Mouse (Mus musculus) spleen, embryonic (tissue): Measurements from ENCODE around the gene Hspb1.

ENCODE experiments used
- CTCF ChIA-PET: fragments of 350-600 bp; sonication (Branson Sonifier 250); formaldehyde crosslinking; loops from one replicate; lab custom pipeline; 2022; lab: Charles Lee

The Hspb1 gene

DNA sequence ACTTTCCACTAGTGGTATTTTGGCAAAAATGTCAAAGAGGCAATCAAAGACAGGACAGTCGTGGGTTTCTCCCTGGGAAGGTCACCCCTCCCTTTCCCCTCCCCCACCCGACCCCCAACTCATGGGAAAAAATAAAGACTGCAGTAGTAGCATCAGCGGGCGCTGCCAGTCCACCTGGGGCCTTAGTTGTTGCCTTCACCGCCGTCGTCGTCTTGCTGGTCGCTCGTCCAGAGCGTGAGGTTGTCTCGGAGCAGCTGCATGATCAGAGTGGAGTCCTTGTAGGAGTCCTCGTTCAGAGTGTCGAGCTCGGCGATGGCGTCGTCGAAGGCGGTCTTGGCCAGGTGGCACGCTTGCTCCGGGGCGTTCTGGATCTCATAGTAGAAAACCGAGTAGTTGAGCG, 23.1 kb downstream of the Hspb1 start:
- CTCF ChIA-PET = no interaction called here

DNA sequence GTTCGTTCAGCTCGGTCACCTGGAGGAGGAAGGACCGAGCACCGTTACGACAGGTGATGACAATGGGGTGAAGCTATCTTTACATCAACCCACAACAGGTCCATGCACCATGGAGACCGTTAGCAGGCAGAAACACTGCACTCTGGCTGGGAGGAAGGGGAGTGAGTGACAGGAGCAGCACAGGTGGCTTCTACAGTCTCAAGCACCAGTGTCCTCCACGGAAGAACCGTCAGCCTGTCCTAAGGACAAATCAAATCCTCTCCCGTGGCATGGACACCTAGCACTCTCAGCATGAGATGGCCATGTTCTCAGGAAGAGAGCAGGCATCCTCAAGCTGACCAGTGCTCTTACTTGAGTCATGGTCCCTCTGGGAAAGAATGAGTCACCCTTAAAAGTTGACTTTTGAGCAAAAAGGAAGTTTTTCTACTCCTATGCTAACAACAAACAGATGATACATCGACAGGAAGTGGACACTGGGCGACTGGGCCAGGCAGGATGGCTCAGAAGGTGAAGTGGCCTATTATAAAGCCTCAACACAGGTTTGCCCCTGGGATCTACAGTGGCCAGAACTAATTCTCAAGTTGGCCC, 24.0 kb downstream of the Hspb1 start:
- CTCF ChIA-PET = interaction anchor here (0.6 kb wide), 1 partner anchor 72 kb away, joined by 3 read pairs; no protein-coding TSS in a partner anchor

DNA sequence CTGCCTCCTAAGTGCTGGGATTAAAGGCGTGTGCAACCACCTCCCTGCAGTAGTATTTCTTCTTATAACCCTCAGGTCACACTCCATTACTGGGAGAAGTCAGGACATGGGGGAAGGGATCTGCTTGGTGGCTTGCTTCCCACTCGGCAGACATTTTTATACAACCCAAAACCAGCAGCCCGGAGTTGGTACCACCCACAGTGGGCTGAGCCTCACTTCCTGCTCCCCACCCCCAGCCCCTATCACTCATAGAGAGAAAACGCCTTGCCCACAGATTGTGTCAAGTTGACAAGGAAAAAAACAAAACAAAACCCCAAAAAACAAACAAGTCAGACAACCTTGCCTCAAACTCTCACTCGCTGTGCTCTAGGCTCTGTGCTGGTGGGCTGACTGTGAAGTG, 25.5 kb downstream of the Hspb1 start:
- CTCF ChIA-PET = interaction anchor here (0.5 kb wide), 1 partner anchor 1590 kb away, joined by 9 read pairs; no protein-coding TSS in a partner anchor

DNA sequence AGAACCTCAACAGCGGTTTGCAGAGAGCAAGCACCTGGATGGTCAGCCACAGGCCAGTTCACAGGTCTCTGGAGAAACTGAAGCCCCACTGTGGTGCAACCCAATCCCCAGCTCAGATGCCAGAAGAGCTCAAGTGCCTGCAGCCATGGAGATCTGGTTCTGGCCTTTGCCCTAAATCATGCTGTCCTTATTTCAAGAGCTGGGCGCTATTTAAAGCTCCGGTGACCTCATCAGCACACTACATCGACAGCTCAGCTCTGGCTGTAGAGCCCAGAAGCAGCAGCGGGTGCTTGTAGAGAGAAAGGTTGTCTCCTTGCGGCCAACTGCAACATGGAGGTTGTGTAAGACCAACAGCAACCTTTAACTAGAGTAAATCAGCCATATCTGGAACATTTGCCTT, 26.4 kb downstream of the Hspb1 start:
- CTCF ChIA-PET = no interaction called here

DNA sequence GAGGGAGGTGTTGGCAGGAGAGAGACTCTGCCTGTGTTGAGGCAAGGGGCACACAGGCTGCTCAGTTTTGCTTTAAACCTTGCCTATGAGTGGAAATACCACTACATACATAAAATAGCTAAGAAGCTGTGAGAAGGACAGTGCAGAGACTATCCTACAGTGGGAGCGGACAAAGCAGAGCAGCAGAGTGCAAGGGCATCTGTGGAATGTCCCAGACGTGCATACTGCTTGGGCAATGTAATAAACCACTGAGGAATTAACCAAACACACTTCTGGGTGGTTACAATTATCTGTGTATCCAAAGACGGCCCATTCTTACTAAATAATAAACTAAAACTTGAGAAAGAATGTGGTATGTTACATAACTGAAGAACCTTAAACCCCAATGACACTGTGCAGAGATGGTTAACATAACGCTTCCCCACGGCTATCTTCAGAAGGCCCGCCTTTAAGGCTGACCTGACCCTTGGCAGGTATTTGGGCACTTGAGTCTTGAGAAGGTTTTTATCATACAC, 28.4 kb downstream of the Hspb1 start:
- CTCF ChIA-PET = no interaction called here

DNA sequence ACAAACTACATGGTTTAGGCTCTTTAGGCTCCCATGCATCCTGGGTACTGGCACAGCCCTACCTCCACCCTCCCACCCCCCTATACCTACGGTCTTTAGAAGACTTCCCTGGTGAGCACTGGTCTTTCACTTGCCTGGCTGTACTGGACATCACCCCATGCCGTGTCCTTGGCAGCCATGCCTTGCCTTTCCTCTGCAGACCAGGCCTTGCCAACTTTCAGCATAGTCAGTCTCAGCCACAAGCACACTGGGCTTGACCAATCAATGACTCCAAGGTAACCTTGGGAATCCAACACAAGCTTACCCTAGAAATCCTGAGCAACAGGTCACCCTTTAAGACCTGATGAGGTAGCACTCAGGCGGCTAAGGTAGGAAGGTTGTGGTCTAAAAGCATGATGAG, 28.9 kb downstream of the Hspb1 start:
- CTCF ChIA-PET = interaction anchor here (0.7 kb wide), 1 partner anchor 64 kb away, joined by 3 read pairs; no protein-coding TSS in a partner anchor

DNA sequence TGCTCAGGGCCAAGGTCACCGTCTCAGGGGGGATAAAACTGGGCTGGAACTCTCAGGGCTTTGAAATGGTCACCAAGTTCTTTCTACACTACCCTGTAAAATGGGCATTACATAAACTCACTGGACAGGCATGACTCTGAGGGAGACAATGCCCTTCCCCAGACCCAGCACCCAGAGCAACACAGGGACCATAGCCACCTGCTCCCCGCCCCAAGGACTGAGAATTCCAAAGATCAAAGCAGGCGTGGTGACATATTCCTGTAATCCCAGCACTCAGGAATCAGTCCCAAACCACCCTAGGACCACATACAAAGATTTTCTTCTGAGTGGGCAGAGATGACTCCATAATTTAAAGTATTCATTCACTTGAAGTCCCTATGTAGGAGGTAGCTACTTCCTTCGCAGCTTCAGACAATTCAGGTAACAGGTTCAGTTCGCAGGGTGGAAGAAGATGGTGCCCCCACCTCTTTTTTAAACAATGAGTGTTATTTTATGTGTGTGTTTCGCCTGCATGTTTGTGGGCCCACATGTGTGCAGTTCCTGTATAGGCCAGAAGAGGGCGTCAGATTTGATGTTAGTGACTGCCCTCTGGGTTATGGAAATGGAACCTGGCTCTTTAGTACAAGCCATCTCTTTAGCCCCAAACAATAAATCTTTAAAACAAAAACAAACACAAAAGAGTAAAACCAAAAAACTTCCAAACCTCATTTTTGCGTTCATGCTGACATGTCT, 29.8 kb downstream of the Hspb1 start:
- CTCF ChIA-PET = interaction anchor here (0.7 kb wide), 1 partner anchor 63 kb away, joined by 3 read pairs; no protein-coding TSS in a partner anchor

DNA sequence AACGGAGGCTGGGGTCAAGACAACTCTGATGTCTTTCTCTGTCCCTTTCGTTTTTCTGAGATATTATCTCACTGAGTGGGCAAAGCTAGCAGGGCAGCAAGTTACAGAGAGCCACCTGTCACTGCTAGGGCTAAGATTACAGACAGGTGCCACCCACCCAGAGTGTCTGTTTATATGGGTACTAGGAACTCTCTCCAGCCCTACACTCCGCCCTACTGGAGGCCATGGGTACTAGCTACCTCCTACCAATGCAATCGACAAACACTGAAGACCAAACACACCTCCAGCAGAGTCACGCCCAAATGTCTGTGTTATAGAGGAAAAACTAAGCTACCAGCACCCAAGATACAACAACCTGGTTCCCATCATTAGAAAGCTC, 30.3 kb downstream of the Hspb1 start:
- CTCF ChIA-PET = no interaction called here

DNA sequence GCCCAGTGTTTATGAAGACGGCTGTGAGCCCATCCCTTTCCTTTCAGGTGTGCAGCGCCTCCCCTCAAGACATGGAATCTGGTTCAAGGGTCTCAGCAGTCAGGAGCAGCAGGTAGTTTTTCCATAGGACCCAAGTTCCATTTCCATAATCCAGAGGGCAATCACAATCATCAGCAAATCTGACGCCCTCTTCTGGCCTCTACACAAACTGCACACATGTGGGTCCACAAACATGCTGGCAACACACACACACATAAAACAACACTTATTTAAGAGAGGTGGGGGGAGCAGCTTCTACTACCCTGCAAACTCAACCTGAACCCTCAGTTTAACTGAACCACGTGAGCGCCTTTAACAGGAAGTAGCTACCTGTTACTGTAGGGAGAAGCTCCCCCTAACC, 30.9 kb downstream of the Hspb1 start:
- CTCF ChIA-PET = no interaction called here

DNA sequence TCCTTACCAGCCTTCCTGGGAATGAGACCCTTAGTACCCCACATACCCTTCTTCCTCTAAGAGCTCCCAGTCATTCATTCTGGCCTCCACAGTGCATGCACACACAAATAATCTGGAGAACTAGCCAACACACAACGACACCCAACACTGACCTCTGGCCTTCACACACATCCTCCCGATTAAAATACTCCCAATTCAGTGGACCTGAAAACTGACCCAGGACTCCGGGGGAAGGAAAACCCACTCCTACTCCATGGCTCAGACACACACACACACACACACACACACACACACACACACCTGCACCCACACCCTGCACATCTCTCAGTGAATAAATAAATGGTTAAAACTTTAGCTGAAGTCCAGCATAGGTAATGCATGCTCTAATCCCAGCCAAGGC, 32.2 kb downstream of the Hspb1 start:
- CTCF ChIA-PET = no interaction called here

DNA sequence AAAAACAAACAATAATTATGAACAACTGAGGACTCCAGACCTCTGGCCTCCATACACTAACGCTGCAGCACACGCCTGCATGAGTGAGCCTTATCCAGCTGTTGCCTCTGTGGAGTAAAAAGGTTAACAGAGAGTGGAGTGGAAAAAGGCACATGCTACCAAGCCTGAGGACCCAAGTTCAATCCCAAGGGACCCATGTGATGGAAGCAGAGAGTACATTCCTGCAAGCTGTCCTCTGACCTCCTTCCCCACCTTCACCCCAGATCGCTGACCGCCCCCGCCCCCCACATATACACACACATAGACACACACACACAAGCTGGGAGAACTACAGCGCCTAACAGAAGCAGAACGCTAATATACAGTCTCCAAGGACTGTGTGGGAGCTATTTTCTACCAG, 36.2 kb downstream of the Hspb1 start:
- CTCF ChIA-PET = no interaction called here

DNA sequence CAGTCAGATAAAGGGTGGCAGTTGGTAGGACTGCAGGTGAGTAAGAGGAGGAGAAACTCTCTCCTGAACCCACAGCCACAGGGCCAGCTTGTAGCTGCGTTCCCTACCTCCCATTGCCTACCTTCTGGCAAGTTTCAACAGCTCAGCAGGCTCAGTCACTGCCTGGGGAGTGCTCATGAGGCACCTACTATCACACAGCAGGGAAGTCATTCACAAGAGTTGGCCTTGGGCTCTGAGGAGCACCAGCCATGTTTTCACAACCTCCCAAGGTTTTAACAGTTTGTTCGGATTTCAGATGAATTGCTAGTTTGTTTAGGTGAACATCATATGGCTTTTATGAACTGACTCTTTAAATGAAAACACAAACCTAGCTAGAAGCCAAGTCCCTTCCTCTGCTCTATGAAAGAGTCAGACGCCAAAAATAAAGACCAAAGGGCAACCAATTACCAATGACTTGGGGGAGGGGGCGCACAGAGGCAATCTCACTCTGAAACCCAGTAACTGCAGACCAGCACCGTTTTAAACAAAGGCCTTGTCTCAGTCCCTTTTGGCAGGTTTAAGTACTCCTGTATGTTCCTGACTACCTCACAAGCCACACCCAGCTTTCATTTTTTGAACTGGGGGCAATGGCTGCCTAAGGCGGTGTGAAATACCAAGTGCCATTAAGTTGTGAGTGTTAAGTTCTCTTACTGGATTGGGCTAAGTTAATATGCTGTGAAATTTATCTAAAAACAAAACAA, 42.1 kb downstream of the Hspb1 start:
- CTCF ChIA-PET = interaction anchor here (0.5 kb wide), 1 partner anchor 26 kb away, joined by 3 read pairs; no protein-coding TSS in a partner anchor

DNA sequence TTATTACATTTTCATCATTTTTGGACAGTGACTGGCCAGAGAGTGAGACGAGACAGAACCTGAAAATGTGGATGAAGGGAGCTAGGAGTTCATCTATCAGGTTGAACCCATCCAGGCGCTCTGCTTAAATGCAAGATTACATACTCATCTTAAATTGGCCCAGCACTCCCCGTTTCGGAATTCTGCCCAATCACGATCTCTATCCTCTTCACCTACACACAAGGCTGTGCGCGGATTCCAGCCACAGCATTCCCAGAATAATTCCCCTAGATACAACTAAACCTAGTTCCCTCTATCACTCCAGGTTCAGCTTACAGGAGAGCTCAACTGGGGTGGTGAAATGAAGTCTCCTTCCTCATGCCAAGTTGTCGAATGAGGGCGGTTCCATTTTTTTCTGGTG, 43.8 kb downstream of the Hspb1 start:
- CTCF ChIA-PET = interaction anchor here (0.5 to 1.2 kb wide), 3 partner anchors 25 to 1163 kb away, joined by 3 to 15 read pairs (median 3); no protein-coding TSS in a partner anchor

DNA sequence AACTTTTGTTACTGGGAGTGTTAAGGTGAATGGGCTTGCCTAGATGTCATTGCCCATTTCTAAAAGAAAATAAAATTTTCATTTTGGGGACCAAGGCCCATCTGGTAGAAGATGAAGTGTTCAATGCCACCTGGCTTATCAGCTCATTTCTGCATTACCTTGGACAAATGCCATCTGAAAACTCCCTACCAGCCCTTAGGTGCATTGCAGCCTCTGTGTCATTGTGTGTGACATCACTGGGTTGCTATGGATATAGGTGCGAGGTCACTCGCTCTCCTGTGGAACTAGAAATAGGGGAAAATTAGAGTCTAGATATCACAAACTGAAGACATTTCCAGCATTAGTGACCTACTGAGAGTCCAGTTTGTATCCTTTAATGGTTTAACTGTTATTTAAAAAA, 44.6 kb downstream of the Hspb1 start:
- CTCF ChIA-PET = interaction anchor here (0.6 to 1.2 kb wide), 2 partner anchors 31 to 957 kb away, joined by 5 to 15 read pairs; no protein-coding TSS in a partner anchor

DNA sequence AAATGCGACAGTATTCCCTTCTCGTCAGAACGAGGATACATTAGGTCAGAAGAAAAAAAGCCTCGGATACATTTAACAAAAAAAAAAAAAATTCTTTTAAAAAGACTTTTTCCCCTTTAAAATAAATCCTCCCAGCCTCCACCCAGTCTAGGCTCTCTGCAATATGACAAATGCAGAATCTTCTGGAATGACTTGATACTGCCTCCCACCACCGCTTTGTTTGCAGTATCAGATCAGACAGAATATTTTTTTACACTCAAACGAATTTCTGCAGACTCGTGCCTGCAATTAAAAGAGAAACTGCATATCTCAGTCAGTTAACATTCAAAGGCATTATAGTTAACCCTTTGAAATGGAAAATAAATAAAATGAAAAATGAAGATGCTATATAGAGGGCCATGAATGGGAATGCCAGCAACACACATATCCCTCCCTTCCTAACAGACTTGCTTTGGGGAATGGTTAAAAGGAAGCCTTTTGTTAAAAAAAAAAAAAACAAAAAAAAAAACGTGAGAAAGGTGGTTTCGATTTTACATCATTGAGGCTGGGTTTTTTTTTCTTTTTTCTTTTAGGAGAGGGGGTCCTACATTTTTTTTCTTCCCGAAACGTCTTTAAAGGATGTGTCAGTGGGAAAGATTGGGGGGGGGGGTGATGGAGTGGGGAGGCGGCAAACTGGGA, 45.6 kb downstream of the Hspb1 start:
- CTCF ChIA-PET = no interaction called here

DNA sequence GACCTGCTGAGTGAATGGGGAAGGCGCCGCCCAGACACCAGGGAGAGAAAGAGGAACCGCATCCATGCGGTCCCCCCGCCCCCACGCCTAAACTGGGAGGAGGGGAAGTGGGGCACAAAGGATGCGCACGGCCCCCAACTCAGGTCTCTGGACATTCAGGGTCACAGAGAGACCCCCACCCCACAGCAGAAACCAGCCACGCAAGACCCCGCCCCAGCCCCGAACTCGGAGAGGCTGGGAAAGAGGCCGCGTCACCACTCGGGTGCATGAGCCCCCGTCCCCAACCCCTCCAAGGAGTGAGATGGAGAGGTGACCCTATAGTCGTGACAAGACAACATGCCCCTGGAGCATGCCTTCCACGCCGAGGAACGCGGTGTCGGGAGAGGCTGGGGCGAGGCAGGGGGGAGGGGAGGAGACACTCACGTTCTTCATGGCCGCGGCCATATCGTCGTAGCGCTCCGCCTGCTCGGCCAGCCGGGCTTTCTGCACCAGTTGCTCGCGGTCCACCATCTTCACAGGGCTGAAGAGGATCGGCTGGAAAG, 46.3 kb downstream of the Hspb1 start:
- CTCF ChIA-PET = no interaction called here

DNA sequence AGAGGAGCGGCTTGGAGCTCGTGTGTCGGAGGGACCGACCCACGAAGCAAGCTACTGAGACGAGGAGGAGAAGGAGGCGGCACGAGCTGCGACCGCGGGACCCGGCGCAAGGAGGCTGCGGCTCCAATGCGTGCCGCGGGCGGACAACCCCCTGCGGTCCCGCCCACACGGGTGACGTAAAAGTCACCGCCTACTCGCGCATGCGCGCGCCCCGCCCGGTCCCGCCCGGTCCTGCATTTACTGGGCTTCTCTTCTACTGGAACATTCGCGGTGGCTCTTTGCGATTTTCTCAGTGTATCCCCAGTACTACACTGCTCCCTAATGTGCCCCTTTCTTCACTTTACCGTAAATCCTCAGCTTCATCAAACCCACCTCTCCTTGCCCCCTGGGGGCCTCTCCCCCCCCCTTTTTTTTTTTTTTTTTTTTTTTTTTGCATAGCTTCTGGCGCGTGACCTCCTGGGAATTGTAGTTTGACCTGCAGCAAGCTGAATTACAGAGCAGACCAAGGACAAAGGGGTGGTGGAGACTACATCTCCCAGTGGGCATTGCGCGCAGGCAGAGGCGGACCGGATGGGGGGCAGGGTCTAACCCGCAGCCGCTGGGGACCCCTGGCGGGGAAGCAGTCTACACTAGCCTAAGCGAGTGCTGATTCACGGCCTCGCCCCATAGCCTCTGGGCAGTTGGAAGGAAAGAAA, 46.9 kb downstream of the Hspb1 start, which contains the start of gene Ywhag:
Ywhag (minus strand) TSS at position 136 of the 695 bp plus-strand sequence.
- CTCF ChIA-PET = no interaction called here

DNA sequence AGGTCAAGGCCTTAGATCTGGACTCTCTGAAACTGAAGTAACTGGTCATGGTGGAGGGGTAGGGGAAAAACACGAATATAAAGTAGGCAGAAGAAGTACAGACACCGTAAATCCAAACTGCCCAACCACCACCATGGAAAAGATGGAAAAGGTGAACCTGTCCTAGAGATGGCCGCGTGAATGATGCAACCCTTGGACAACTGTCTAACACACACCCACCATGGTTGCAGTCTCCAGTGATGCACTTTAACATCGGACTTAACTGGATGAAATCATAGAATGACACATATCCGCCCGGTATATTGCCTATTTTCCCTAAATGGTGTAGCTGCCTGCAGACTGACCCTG, 47.4 kb downstream of the Hspb1 start:
- CTCF ChIA-PET = interaction anchor here (1.0 kb wide), 1 partner anchor 11 kb away, joined by 8 read pairs; no protein-coding TSS in a partner anchor

DNA sequence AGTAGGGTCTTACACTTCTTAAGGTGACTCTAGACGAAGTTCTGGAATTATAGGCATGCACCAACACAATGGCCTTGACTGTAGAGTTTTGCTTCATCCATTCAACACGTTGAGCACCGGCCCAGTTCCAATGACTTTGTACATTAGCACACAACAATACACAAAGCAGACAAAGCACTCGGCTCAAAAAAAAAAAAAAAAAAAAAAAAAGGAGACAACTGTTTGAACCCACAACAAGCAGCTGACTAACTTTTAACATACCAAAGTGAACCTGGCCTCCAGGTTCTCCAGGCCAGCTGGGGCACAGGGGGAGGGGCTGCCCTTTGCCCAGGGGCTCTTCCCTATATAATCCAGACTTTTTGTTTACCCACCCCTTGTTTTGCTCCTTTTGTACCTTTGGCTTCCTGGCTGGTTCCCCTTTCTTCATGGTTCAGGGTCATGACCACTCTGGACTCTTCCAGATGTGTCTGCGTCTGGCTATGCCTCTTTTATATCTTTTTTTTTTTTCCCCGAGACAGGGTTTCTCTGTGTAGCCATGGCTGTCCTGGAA, 48.0 kb downstream of the Hspb1 start:
- CTCF ChIA-PET = interaction anchor here (0.6 to 1.0 kb wide), 3 partner anchors 10 to 260 kb away, joined by 6 to 8 read pairs (median 7); no protein-coding TSS in a partner anchor
